Mouse (Mus musculus) liver, postnatal 0 days (tissue): ENCODE data around the gene Mad1l1.

Source experiments
- CTCF ChIP-seq: sonication (generic); IDR thresholded peaks from 2 replicates; pipeline ENCODE4 v1.5.1; 2016; ENCODE audit warnings: antibody characterized with exemption, low read depth
- EP300 ChIP-seq: IDR thresholded peaks from 2 replicates; pipeline ENCODE4 v1.6.1; 2016; ENCODE audit warnings: antibody characterized with exemption, low read depth, mild to moderate bottlenecking

DNA sequence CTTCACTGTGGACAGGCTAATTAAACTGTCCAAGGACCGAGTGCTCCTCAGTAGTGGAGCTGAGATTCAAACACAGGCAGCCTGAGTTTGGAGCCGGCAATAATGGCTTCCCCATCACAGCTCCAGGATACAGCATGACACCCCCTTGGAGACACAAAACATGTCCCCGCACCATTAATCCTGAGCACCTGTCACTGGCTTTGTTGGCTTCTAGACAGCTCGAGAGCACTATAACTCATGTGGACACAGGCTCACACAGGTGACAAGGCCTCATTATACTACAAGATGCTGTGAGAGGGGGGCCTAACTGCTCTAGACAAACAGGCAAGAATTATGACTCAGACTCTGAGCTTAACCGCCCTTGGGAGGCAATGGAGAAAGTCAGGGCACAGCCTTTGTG, 66.1 kb downstream of the Mad1l1 start:
- TF ChIP-seq CTCF (no peak), EP300 (no peak)
